Mouse (Mus musculus): Measurements from ENCODE around the gene Kbtbd2. TPM values are rescaled to one million over a fixed set of nuclear protein-coding genes. Genes with fewer than 3 reads are reported as not detected.

Gene Kbtbd2
- polyA plus RNA-seq, 1 experiment from 2014 or later: 24.5 TPM

GRCm38 (mm10) chr6:56831697-56832406, 34.2 kb upstream of the Kbtbd2 start, which contains the start of gene Fkbp9:
Gene Fkbp9, plus strand, starts transcription at chr6:56832059.
- Histone ChIP-seq H3K4me2 (ENCODE audit: low read length) (peak within 1 kb of the TSS; percentile 71), H3K4me1 (replicated peaks; ENCODE audit: control insufficient read depth, insufficient read depth, low read length) (no peaks in the 10 kb centered on the region)
- WGBS: 0% methylated on average over 49 of the region's 58 CpGs

GRCm38 (mm10) chr6:56825657-56826056, 28.0 kb upstream of the Kbtbd2 start:
- WGBS: 46% methylated on average over 3 of the region's 3 CpGs
- peak; percentile 46 for DNase-seq (ENCODE audit: low spot score)
- Histone ChIP-seq H3K27me3 (replicated peaks; ENCODE audit: control insufficient read depth, insufficient read depth, low read length) (no peaks in the 10 kb centered on the region), H3K9ac (ENCODE audit: low read length) (no peak overlapping the region), H3K27ac (ENCODE audit: low read depth) (no peak overlapping the region), H3K4me2 (ENCODE audit: low read length) (no peak overlapping the region), H3K9me3 (ENCODE audit: control insufficient read depth, low read length) (no peaks in the 10 kb centered on the region), H3K4me3 (ENCODE audit: low read depth, low read length) (no peak overlapping the region), H3K4me1 (replicated peaks; ENCODE audit: control insufficient read depth, insufficient read depth, low read length) (no peaks in the 10 kb centered on the region), H3K36me3 (ENCODE audit: control insufficient read depth, insufficient read depth, low read length) (no peaks in the 10 kb centered on the region)
- no peak; the same call in 1 of the 2 replicates for ATAC-seq (replicated peaks; ENCODE audit: low FRiP score, low TSS enrichment, low read depth)

More at GRCm38 (mm10) chr6:56831697-56832406, 34.2 kb upstream of the Kbtbd2 start, which contains the start of gene Fkbp9:
- Histone ChIP-seq H3K27me3 (replicated peaks; ENCODE audit: control insufficient read depth, insufficient read depth, low read length) (no peaks in the 10 kb centered on the region), H3K9ac (ENCODE audit: low read length) (peak within 1 kb of the TSS; percentile 80), H3K4me3 (ENCODE audit: low read depth, low read length) (peak within 1 kb of the TSS; percentile 72), H3K27ac (ENCODE audit: low read depth) (peak within 1 kb of the TSS; percentile 84), H3K36me3 (ENCODE audit: control insufficient read depth, insufficient read depth, low read length) (peaks cover 13% of the 10 kb centered on the region), H3K9me3 (ENCODE audit: control insufficient read depth, low read length) (no peaks in the 10 kb centered on the region)
- DNase-seq (ENCODE audit: low spot score) (peak; percentile 88), ATAC-seq (replicated peaks; ENCODE audit: low FRiP score, low TSS enrichment, low read depth) (peak; percentile 98)

DNA sequence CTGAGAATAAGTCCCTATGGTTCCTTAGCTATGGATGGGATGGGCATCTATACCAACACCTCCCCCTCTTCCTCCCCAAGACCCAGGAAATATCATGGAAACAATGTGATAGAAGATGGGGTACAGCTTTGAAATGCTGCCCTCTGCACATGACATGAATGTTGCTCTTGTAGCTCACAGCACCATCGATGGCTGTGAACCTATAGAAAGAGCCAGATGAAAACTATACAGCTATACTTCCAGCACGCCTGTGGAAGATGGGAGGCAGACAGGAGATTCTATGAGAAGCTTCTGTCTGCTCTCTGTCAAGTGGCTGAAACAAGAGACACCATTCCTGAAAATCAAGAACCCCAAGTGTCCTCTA, 21.5 kb upstream of the Kbtbd2 start:
- DNase-seq (ENCODE audit: low spot score) (peak; percentile 7), ATAC-seq (replicated peaks; ENCODE audit: low FRiP score, low TSS enrichment, low read depth) (no peak)
- H3K9me3 ChIP-seq (ENCODE audit: control insufficient read depth, low read length): no peaks in the 10 kb centered on the region
- H3K4me1 ChIP-seq (replicated peaks; ENCODE audit: control insufficient read depth, insufficient read depth, low read length): no peaks in the 10 kb centered on the region
- no peak overlapping the region for H3K9ac ChIP-seq (ENCODE audit: low read length)
- no peak overlapping the region for H3K4me2 ChIP-seq (ENCODE audit: low read length)
- no peak overlapping the region for H3K27ac ChIP-seq (ENCODE audit: low read depth)
- no peaks in the 10 kb centered on the region for H3K27me3 ChIP-seq (replicated peaks; ENCODE audit: control insufficient read depth, insufficient read depth, low read length)
- no peak overlapping the region for H3K4me3 ChIP-seq (ENCODE audit: low read depth, low read length)
- WGBS: 84% methylated on average over 2 of the region's 2 CpGs
- H3K36me3 ChIP-seq (ENCODE audit: control insufficient read depth, insufficient read depth, low read length): no peaks in the 10 kb centered on the region

DNA sequence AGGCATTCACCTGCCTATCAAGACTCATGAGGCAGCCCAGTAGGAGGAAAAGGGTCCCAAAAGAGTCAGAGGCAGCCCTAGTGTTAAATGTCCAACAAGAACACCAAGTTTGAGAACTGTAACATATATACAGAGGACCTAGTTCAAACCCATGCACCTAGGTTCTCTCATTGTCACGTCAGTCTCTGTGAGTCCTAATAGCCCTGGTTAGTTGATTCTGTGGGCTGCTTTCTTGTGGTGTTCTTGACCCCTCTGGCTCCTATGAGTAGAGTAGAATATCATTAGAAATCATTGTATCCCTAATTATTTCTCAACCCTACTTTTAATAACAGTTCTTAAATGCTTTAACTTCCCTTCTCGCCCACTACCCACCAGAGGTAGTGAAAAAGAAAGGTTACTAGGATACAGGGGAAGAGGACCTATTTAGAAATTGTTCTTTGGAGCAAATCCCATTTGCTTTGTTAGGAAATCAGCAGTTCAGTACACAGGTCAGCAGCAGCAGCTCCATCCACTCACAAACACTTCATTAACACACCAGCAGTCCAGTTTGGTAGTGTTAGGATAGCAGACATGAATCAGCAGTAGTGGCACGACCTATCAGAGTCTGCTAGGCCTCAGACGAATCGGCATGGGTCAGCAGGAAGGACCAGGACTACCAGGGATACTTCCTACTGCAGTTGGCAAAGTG, 21.0 kb upstream of the Kbtbd2 start:
- Histone ChIP-seq H3K27ac (ENCODE audit: low read depth) (no peak overlapping the region), H3K4me3 (ENCODE audit: low read depth, low read length) (no peak overlapping the region), H3K9ac (ENCODE audit: low read length) (no peak overlapping the region), H3K9me3 (ENCODE audit: control insufficient read depth, low read length) (no peaks in the 10 kb centered on the region), H3K27me3 (replicated peaks; ENCODE audit: control insufficient read depth, insufficient read depth, low read length) (no peaks in the 10 kb centered on the region), H3K4me2 (ENCODE audit: low read length) (no peak overlapping the region), H3K36me3 (ENCODE audit: control insufficient read depth, insufficient read depth, low read length) (no peaks in the 10 kb centered on the region), H3K4me1 (replicated peaks; ENCODE audit: control insufficient read depth, insufficient read depth, low read length) (no peaks in the 10 kb centered on the region)
- WGBS: 81% methylated on average over 5 of the region's 5 CpGs
- DNase-seq (ENCODE audit: low spot score) (peak; percentile 18), ATAC-seq (replicated peaks; ENCODE audit: low FRiP score, low TSS enrichment, low read depth) (no peak)

GRCm38 (mm10) chr6:56813332-56813731, 15.7 kb upstream of the Kbtbd2 start:
- no peaks in the 10 kb centered on the region for H3K4me1 ChIP-seq (replicated peaks; ENCODE audit: control insufficient read depth, insufficient read depth, low read length)
- no peak overlapping the region for H3K9ac ChIP-seq (ENCODE audit: low read length)
- H3K4me2 ChIP-seq (ENCODE audit: low read length): no peak overlapping the region
- no peaks in the 10 kb centered on the region for H3K9me3 ChIP-seq (ENCODE audit: control insufficient read depth, low read length)
- ATAC-seq (replicated peaks; ENCODE audit: low FRiP score, low TSS enrichment, low read depth) (no peak), DNase-seq (ENCODE audit: low spot score) (no peak)
- no peaks in the 10 kb centered on the region for H3K36me3 ChIP-seq (ENCODE audit: control insufficient read depth, insufficient read depth, low read length)
- no peak overlapping the region for H3K4me3 ChIP-seq (ENCODE audit: low read depth, low read length)
- H3K27ac ChIP-seq (ENCODE audit: low read depth): no peak overlapping the region
- 67% methylated on average over 2 of the region's 2 CpGs for WGBS
- no peaks in the 10 kb centered on the region for H3K27me3 ChIP-seq (replicated peaks; ENCODE audit: control insufficient read depth, insufficient read depth, low read length)

- Histone ChIP-seq H3K4me2 (ENCODE audit: low read length) (no peak overlapping the region), H3K9ac (ENCODE audit: low read length) (no peak overlapping the region), H3K9me3 (ENCODE audit: control insufficient read depth, low read length) (no peaks in the 10 kb centered on the region), H3K27me3 (replicated peaks; ENCODE audit: control insufficient read depth, insufficient read depth, low read length) (no peaks in the 10 kb centered on the region), H3K27ac (ENCODE audit: low read depth) (no peak overlapping the region), H3K36me3 (ENCODE audit: control insufficient read depth, insufficient read depth, low read length) (no peaks in the 10 kb centered on the region), H3K4me3 (ENCODE audit: low read depth, low read length) (no peak overlapping the region), H3K4me1 (replicated peaks; ENCODE audit: control insufficient read depth, insufficient read depth, low read length) (no peaks in the 10 kb centered on the region)
- DNase-seq (ENCODE audit: low spot score) (no peak), ATAC-seq (replicated peaks; ENCODE audit: low FRiP score, low TSS enrichment, low read depth) (peak; percentile 89)
- whole genome bisulfite sequencing: 11% methylated on average over 3 of the region's 3 CpGs
These were observed 11.0 kb upstream of the Kbtbd2 start for GRCm38 (mm10) chr6:56808656-56809055.

DNA sequence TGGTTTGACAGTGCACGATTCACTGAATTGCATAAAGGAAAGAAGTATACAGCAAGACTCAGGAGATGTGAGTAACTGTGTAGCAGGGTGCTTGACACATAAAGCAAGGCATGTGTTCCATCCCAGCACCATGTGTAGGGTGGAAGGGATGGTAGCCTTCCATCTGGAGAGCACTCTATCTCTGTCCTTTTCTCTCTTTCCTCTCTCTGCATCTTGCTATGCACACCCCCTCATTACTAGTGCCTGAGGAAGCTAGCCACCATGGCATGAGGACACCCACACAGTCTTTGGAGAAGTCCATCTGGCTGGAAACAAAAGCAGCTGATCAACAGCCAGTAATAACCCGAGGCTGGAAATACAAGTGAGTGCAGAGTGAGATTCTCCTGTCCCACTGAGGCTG, 8.6 kb upstream of the Kbtbd2 start:
- no peaks in the 10 kb centered on the region for H3K27me3 ChIP-seq (replicated peaks; ENCODE audit: control insufficient read depth, insufficient read depth, low read length)
- no peaks in the 10 kb centered on the region for H3K36me3 ChIP-seq (ENCODE audit: control insufficient read depth, insufficient read depth, low read length)
- H3K4me3 ChIP-seq (ENCODE audit: low read depth, low read length): no peak overlapping the region
- ATAC-seq (replicated peaks; ENCODE audit: low FRiP score, low TSS enrichment, low read depth) (no peak), DNase-seq (ENCODE audit: low spot score) (no peak)
- WGBS: 67% methylated on average over 2 of the region's 2 CpGs
- H3K4me1 ChIP-seq (replicated peaks; ENCODE audit: control insufficient read depth, insufficient read depth, low read length): no peaks in the 10 kb centered on the region
- H3K9ac ChIP-seq (ENCODE audit: low read length): no peak overlapping the region
- no peaks in the 10 kb centered on the region for H3K9me3 ChIP-seq (ENCODE audit: control insufficient read depth, low read length)
- H3K27ac ChIP-seq (ENCODE audit: low read depth): no peak overlapping the region
- no peak overlapping the region for H3K4me2 ChIP-seq (ENCODE audit: low read length)

DNA sequence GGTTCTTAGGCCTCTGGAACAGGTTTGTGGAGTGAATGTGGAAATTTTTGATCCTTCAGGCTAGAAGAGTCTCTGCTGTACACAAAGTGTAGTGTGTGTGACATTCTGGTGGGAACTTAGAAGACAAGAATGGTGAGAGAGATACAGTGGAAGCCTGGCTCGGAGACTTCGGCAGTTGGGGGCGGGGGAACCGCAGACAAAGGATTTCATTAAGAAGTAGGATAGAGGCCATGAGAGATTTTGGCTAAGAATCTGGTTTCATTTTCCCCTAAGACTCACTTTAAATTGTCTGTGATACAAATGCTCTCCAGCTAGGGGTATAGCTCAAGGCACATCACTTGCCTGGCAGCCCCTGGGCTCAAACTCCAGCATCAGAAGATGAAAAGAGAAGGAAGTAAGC, 7.4 kb upstream of the Kbtbd2 start:
- no peak overlapping the region for H3K4me3 ChIP-seq (ENCODE audit: low read depth, low read length)
- no peaks in the 10 kb centered on the region for H3K9me3 ChIP-seq (ENCODE audit: control insufficient read depth, low read length)
- ATAC-seq (replicated peaks; ENCODE audit: low FRiP score, low TSS enrichment, low read depth) (no peak), DNase-seq (ENCODE audit: low spot score) (no peak)
- no peaks in the 10 kb centered on the region for H3K36me3 ChIP-seq (ENCODE audit: control insufficient read depth, insufficient read depth, low read length)
- no peak overlapping the region for H3K9ac ChIP-seq (ENCODE audit: low read length)
- no peaks in the 10 kb centered on the region for H3K4me1 ChIP-seq (replicated peaks; ENCODE audit: control insufficient read depth, insufficient read depth, low read length)
- no peak overlapping the region for H3K4me2 ChIP-seq (ENCODE audit: low read length)
- H3K27me3 ChIP-seq (replicated peaks; ENCODE audit: control insufficient read depth, insufficient read depth, low read length): no peaks in the 10 kb centered on the region
- WGBS: 91% methylated on average over 4 of the region's 4 CpGs
- H3K27ac ChIP-seq (ENCODE audit: low read depth): no peak overlapping the region

GRCm38 (mm10) chr6:56798152-56798465, 496 bp upstream of the Kbtbd2 start:
- H3K27me3 ChIP-seq (replicated peaks; ENCODE audit: control insufficient read depth, insufficient read depth, low read length): no peaks in the 10 kb centered on the region
- peak overlapping the region; percentile 96 for H3K9ac ChIP-seq (ENCODE audit: low read length)
- H3K27ac ChIP-seq (ENCODE audit: low read depth): peak overlapping the region; percentile 99
- peak overlapping the region; percentile 85 for H3K4me3 ChIP-seq (ENCODE audit: low read depth, low read length)
- ATAC-seq (replicated peaks; ENCODE audit: low FRiP score, low TSS enrichment, low read depth): no peak
- H3K9me3 ChIP-seq (ENCODE audit: control insufficient read depth, low read length): no peaks in the 10 kb centered on the region
- H3K4me2 ChIP-seq (ENCODE audit: low read length): peak overlapping the region; percentile 74
- no peaks in the 10 kb centered on the region for H3K36me3 ChIP-seq (ENCODE audit: control insufficient read depth, insufficient read depth, low read length)
- H3K4me1 ChIP-seq (replicated peaks; ENCODE audit: control insufficient read depth, insufficient read depth, low read length): peaks cover 9% of the 10 kb centered on the region
- DNase-seq (ENCODE audit: low spot score): no peak
- 14% methylated on average over 8 of the region's 8 CpGs for WGBS

Measured in intestine, embryonic 14.5 days (tissue).